Mouse (Mus musculus): ENCODE data around the gene Sgo2a.

- TF ChIP-seq CTCF (IDR thresholded peaks at IDR 0.05; ENCODE audit: control insufficient read depth, insufficient read depth, insufficient read length) (no peak), CEBPB (IDR thresholded peaks at IDR 0.05; ENCODE audit: low read depth) (no peak), USF1 (IDR thresholded peaks at IDR 0.05; ENCODE audit: low read depth) (no peak), MAX (IDR thresholded peaks at IDR 0.05) (peak; percentile 41), FOSL1 (IDR thresholded peaks at IDR 0.05; ENCODE audit: insufficient read depth, low read length, poor library complexity, severe bottlenecking) (peak; percentile 31)
Measured at GRCm38 (mm10) chr1:58029636-58030117, 33.9 kb downstream of the Sgo2a start, which contains the start of gene Aox1.

All from C2C12 (cell line).